Mouse (Mus musculus) intestine, embryonic 14.5 days (tissue): ENCODE data around the gene Thumpd2. TPM values are rescaled to one million over a fixed set of nuclear protein-coding genes. Genes with fewer than 3 reads are reported as not detected.

ENCODE experiments used
- ATAC-seq: fragments of 200-750 bp; cut with Nextera tagmentation; replicated peaks from 2 replicates; pipeline ENCODE4 v1.8.0; 2017; ENCODE audit warnings: low read depth, moderate number of reproducible peaks, moderate TSS enrichment, moderate library complexity; ENCODE audit not compliant: low FRiP score, low TSS enrichment
- DNase-seq: peaks from one replicate; pipeline ENCODE4 v3.0.0-alpha.2; 2018; ENCODE audit warnings: low spot score
- H3K27ac ChIP-seq: fragments of 300-500 bp; sonication (generic); 2 replicates; pipeline ENCODE4 v1.5.1; 2014; ENCODE audit warnings: low read depth, mild to moderate bottlenecking, control low read depth
- H3K27me3 ChIP-seq: fragments of 300-500 bp; sonication (generic); replicated peaks from 2 replicates; pipeline ENCODE4 v1.6.1; 2014; ENCODE audit warnings: low read length, control low read depth; ENCODE audit not compliant: control insufficient read depth, insufficient read depth
- H3K36me3 ChIP-seq: fragments of 300-500 bp; sonication (generic); 2 replicates; pipeline ENCODE4 v1.6.1; 2014; ENCODE audit warnings: low read length, control low read depth; ENCODE audit not compliant: control insufficient read depth, insufficient read depth
- H3K4me1 ChIP-seq: fragments of 300-500 bp; sonication (generic); replicated peaks from 2 replicates; pipeline ENCODE4 v1.6.1; 2014; ENCODE audit warnings: low read length, control low read depth, mixed read lengths; ENCODE audit not compliant: control insufficient read depth, insufficient read depth
- H3K4me2 ChIP-seq: fragments of 300-500 bp; sonication (generic); 2 replicates; pipeline ENCODE4 v1.6.1; 2014; ENCODE audit warnings: low read length
- H3K4me3 ChIP-seq: fragments of 300-500 bp; sonication (generic); 2 replicates; pipeline ENCODE4 v1.5.1; 2014; ENCODE audit warnings: low read depth, low read length, control low read depth, mixed read lengths
- H3K9ac ChIP-seq: fragments of 300-500 bp; sonication (generic); 2 replicates; pipeline ENCODE4 v1.6.1; 2014; ENCODE audit warnings: mild to moderate bottlenecking, low read length
- H3K9me3 ChIP-seq: fragments of 300-500 bp; sonication (generic); 2 replicates; pipeline ENCODE4 v1.6.1; 2016; ENCODE audit warnings: low read length, control low read depth; ENCODE audit not compliant: control insufficient read depth
- WGBS: fragments of 180-500 bp; shearing (Covaris S2); extraction: QIAGEN DNeasy Blood & Tissue Kit; methylation state at CpG from one replicate; pipeline ENCODE4 v1.1.7; 2014; 5-methylcytosine and 5-hydroxymethylcytosine counted together
- polyA plus RNA-seq: library from polyadenylated mRNA; unstranded; fragments of >200 nt; fragmentation: Nextera tagmentation; extraction: Ambion mirVana; gene quantifications from 2 replicates; pipeline ENCODE4 v1.2.1, GENCODE M21; 2014

The Thumpd2 gene
- polyA plus RNA-seq, result 15.1 and 19.2 TPM in 2 replicates

- Histone ChIP-seq H3K4me2 (peak within 1 kb of the TSS; percentile 56), H3K27ac (peak within 1 kb of the TSS; percentile 52), H3K4me1 (peaks cover 3% of the 10 kb centered on the region; the same call in 1 of the 2 replicates), H3K9ac (peak within 1 kb of the TSS; percentile 76), H3K36me3 (no peaks in the 10 kb centered on the region), H3K4me3 (peak within 1 kb of the TSS; percentile 60), H3K27me3 (no peaks in the 10 kb centered on the region), H3K9me3 (no peaks in the 10 kb centered on the region; the same call in 1 of the 2 replicates)
- peak; percentile 95 for DNase-seq
- WGBS, result 2% methylated on average over 29 of the region's 29 CpGs
- peak; percentile 97 for ATAC-seq
Measured at GRCm38 (mm10) chr17:81064979-81065311, at the start of gene Thumpd2. Gene Thumpd2, minus strand, starts transcription at chr17:81065082.

- H3K27ac ChIP-seq, result no peak overlapping the region
- no peaks in the 10 kb centered on the region for H3K36me3 ChIP-seq
- no peak overlapping the region for H3K4me2 ChIP-seq
- no peaks in the 10 kb centered on the region for H3K4me1 ChIP-seq
- DNase-seq (no peak), ATAC-seq (no peak)
- no peaks in the 10 kb centered on the region for H3K9me3 ChIP-seq
- H3K27me3 ChIP-seq, result no peaks in the 10 kb centered on the region
- H3K9ac ChIP-seq, result no peak overlapping the region
- WGBS, result 82% methylated on average over 2 of the region's 2 CpGs
- no peak overlapping the region for H3K4me3 ChIP-seq
Measured at GRCm38 (mm10) chr17:81104237-81104636, 39.4 kb upstream of the Thumpd2 start.

- Histone ChIP-seq H3K9me3 (no peaks in the 10 kb centered on the region), H3K4me1 (no peaks in the 10 kb centered on the region), H3K4me3 (no peak overlapping the region), H3K9ac (no peak overlapping the region), H3K27me3 (no peaks in the 10 kb centered on the region), H3K36me3 (no peaks in the 10 kb centered on the region), H3K4me2 (no peak overlapping the region), H3K27ac (no peak overlapping the region)
- DNase-seq, result no peak
- 63% methylated on average over 8 of the region's 8 CpGs for WGBS
- ATAC-seq, result no peak
Measured at GRCm38 (mm10) chr17:81102866-81103265, 38.0 kb upstream of the Thumpd2 start.

GRCm38 (mm10) chr17:81098444-81098843, 33.6 kb upstream of the Thumpd2 start:
- Histone ChIP-seq H3K4me1 (no peaks in the 10 kb centered on the region), H3K9ac (no peak overlapping the region), H3K4me2 (no peak overlapping the region), H3K36me3 (no peaks in the 10 kb centered on the region), H3K27me3 (no peaks in the 10 kb centered on the region), H3K27ac (no peak overlapping the region), H3K4me3 (no peak overlapping the region), H3K9me3 (no peaks in the 10 kb centered on the region)
- no peak for ATAC-seq
- no peak for DNase-seq

- Histone ChIP-seq H3K9ac (no peak overlapping the region), H3K9me3 (no peaks in the 10 kb centered on the region), H3K4me3 (no peak overlapping the region), H3K36me3 (no peaks in the 10 kb centered on the region), H3K4me1 (no peaks in the 10 kb centered on the region), H3K27ac (no peak overlapping the region), H3K4me2 (no peak overlapping the region), H3K27me3 (no peaks in the 10 kb centered on the region)
- DNase-seq (no peak), ATAC-seq (no peak)
- whole genome bisulfite sequencing, result 72% methylated on average over 2 of the region's 2 CpGs
Measured at GRCm38 (mm10) chr17:81096490-81096889, 31.6 kb upstream of the Thumpd2 start.

GRCm38 (mm10) chr17:81092794-81093193, 27.9 kb upstream of the Thumpd2 start:
- Histone ChIP-seq H3K4me1 (no peaks in the 10 kb centered on the region), H3K4me2 (no peak overlapping the region), H3K9me3 (no peaks in the 10 kb centered on the region), H3K9ac (no peak overlapping the region), H3K4me3 (no peak overlapping the region), H3K36me3 (no peaks in the 10 kb centered on the region), H3K27me3 (no peaks in the 10 kb centered on the region), H3K27ac (no peak overlapping the region)
- ATAC-seq, result no peak
- DNase-seq, result no peak
- WGBS, result 65% methylated on average over 5 of the region's 5 CpGs

- 70% methylated on average over 3 of the region's 3 CpGs for WGBS
- DNase-seq (no peak), ATAC-seq (no peak)
- Histone ChIP-seq H3K4me1 (no peaks in the 10 kb centered on the region), H3K27me3 (no peaks in the 10 kb centered on the region), H3K9ac (no peak overlapping the region), H3K27ac (no peak overlapping the region), H3K4me3 (no peak overlapping the region), H3K9me3 (no peaks in the 10 kb centered on the region), H3K4me2 (no peak overlapping the region), H3K36me3 (no peaks in the 10 kb centered on the region)
Measured at GRCm38 (mm10) chr17:81088866-81089265, 24.0 kb upstream of the Thumpd2 start.

GRCm38 (mm10) chr17:81087735-81088134, 22.9 kb upstream of the Thumpd2 start:
- WGBS, result 88% methylated on average over 4 of the region's 4 CpGs

GRCm38 (mm10) chr17:81064279-81064978, 453 bp downstream of the Thumpd2 start:
- DNase-seq, result peak; percentile 65
- Histone ChIP-seq H3K4me1 (peaks cover 3% of the 10 kb centered on the region; the same call in 1 of the 2 replicates), H3K27ac (peak overlapping the region; percentile 52), H3K4me3 (peak overlapping the region; percentile 60), H3K36me3 (no peaks in the 10 kb centered on the region), H3K9ac (peak overlapping the region; percentile 76), H3K9me3 (no peaks in the 10 kb centered on the region; the same call in 1 of the 2 replicates), H3K4me2 (peak overlapping the region; percentile 56), H3K27me3 (no peaks in the 10 kb centered on the region)
- 11% methylated on average over 28 of the region's 28 CpGs for WGBS
- peak; percentile 93 for ATAC-seq

More at GRCm38 (mm10) chr17:81087735-81088134, 22.9 kb upstream of the Thumpd2 start:
- H3K9me3 ChIP-seq, result no peaks in the 10 kb centered on the region
- H3K27me3 ChIP-seq, result no peaks in the 10 kb centered on the region
- H3K9ac ChIP-seq, result no peak overlapping the region
- no peak for DNase-seq
- H3K4me2 ChIP-seq, result no peak overlapping the region
- no peaks in the 10 kb centered on the region for H3K36me3 ChIP-seq
- no peak for ATAC-seq
- H3K27ac ChIP-seq, result no peak overlapping the region
- H3K4me3 ChIP-seq, result no peak overlapping the region
- no peaks in the 10 kb centered on the region for H3K4me1 ChIP-seq
